Mouse (Mus musculus): ENCODE measurements around the gene Ppp1r3g.
"Not testable (repeated sequence)": the region's sequence is repeated elsewhere in the genome, so short reads cannot be mapped to it uniquely, and the experiment has no call there.

Gene Ppp1r3g

GRCm38 (mm10) chr13:35958539-35958938 is at the start of gene Ppp1r3g:
Gene Ppp1r3g (plus strand): TSS chr13:35958839.
- DNase-seq (ENCODE audit: low spot score), result no peak

- DNase-seq (ENCODE audit: low spot score), result no peak
These were observed 47.2 kb upstream of the Ppp1r3g start for GRCm38 (mm10) chr13:35911476-35911875.

GRCm38 (mm10) chr13:35937991-35938390 is 20.6 kb upstream of the Ppp1r3g start:
- no peak for DNase-seq (ENCODE audit: low spot score)

GRCm38 (mm10) chr13:35939871-35940665 is 18.6 kb upstream of the Ppp1r3g start:
- DNase-seq (ENCODE audit: low spot score), result no peak

- DNase-seq (ENCODE audit: low spot score), result no peak
These were observed 17.7 kb upstream of the Ppp1r3g start for GRCm38 (mm10) chr13:35940934-35941333.

- DNase-seq (ENCODE audit: low spot score), result no peak
These were observed 11.8 kb upstream of the Ppp1r3g start for GRCm38 (mm10) chr13:35946659-35947353.

GRCm38 (mm10) chr13:35947354-35948000 is 11.2 kb upstream of the Ppp1r3g start:
- DNase-seq (ENCODE audit: low spot score), result peak; percentile 45

GRCm38 (mm10) chr13:35949814-35950455 is 8.7 kb upstream of the Ppp1r3g start:
- no peak for DNase-seq (ENCODE audit: low spot score)

- DNase-seq (ENCODE audit: low spot score), result peak; percentile 9
These were observed 890 bp downstream of the Ppp1r3g start for GRCm38 (mm10) chr13:35959391-35960067.

GRCm38 (mm10) chr13:35963583-35963982 is 4.9 kb downstream of the Ppp1r3g start:
- no peak for DNase-seq (ENCODE audit: low spot score)

- no peak for DNase-seq (ENCODE audit: low spot score)
These were observed 9.1 kb downstream of the Ppp1r3g start for GRCm38 (mm10) chr13:35967690-35968089.

- DNase-seq (ENCODE audit: low spot score), result peak; percentile 25
These were observed 9.6 kb downstream of the Ppp1r3g start for GRCm38 (mm10) chr13:35968131-35968718.

GRCm38 (mm10) chr13:35968719-35969430 is 10.2 kb downstream of the Ppp1r3g start:
- peak; percentile 58 for DNase-seq (ENCODE audit: low spot score)

- DNase-seq (ENCODE audit: low spot score), result no peak
These were observed 10.7 kb downstream of the Ppp1r3g start for GRCm38 (mm10) chr13:35969431-35969721.

GRCm38 (mm10) chr13:35969829-35970228 is 11.2 kb downstream of the Ppp1r3g start:
- no peak for DNase-seq (ENCODE audit: low spot score)

- no peak for DNase-seq (ENCODE audit: low spot score)
These were observed 18.3 kb downstream of the Ppp1r3g start for GRCm38 (mm10) chr13:35976912-35977311.

- DNase-seq (ENCODE audit: low spot score), result no peak
These were observed 21.8 kb downstream of the Ppp1r3g start for GRCm38 (mm10) chr13:35980471-35980870.

GRCm38 (mm10) chr13:35982985-35983384 is 24.3 kb downstream of the Ppp1r3g start:
- no peak for DNase-seq (ENCODE audit: low spot score)

- no peak for DNase-seq (ENCODE audit: low spot score)
These were observed 30.7 kb downstream of the Ppp1r3g start for GRCm38 (mm10) chr13:35989329-35989728.

- DNase-seq (ENCODE audit: low spot score), result not testable (repeated sequence)
These were observed 32.5 kb downstream of the Ppp1r3g start for GRCm38 (mm10) chr13:35991185-35991584.

GRCm38 (mm10) chr13:35994067-35994466 is 35.4 kb downstream of the Ppp1r3g start:
- no peak for DNase-seq (ENCODE audit: low spot score)
